Mouse (Mus musculus) ES-E14 (cell line): Measurements from ENCODE around the gene Kcnn1.

Source experiments
- HCFC1 ChIP-seq: IDR thresholded peaks from 2 replicates; pipeline ENCODE4 v1.6.1; 2012; ENCODE audit warnings: low read length, inconsistent platforms, borderline replicate concordance; ENCODE audit not compliant: insufficient read depth
- ZNF384 ChIP-seq: IDR thresholded peaks from 2 replicates; pipeline ENCODE4 v1.6.1; 2012; ENCODE audit warnings: low read depth, low read length, inconsistent platforms

GRCm38 (mm10) chr8:70823802-70824201, 39.3 kb downstream of the Kcnn1 start:
- TF ChIP-seq HCFC1 (no peak), ZNF384 (no peak)
